Mouse (Mus musculus) hindlimb bud, embryonic 11.5 days (tissue): ENCODE measurements around the gene Nfatc2.

Source experiments
- DNase-seq: peaks from one replicate; pipeline ENCODE4 v3.0.0-alpha.2; 2012; ENCODE audit warnings: low read depth, low spot score; ENCODE audit errors: extremely low spot score

Gene Nfatc2

GRCm38 (mm10) chr2:168609653-168610248, 8.3 kb upstream of the Nfatc2 start:
- DNase-seq = no peak

- DNase-seq = no peak
Observed at GRCm38 (mm10) chr2:168608125-168608564, 6.7 kb upstream of the Nfatc2 start.

- DNase-seq = no peak
Observed at GRCm38 (mm10) chr2:168604655-168605070, 3.2 kb upstream of the Nfatc2 start.

- DNase-seq = no peak
Observed at GRCm38 (mm10) chr2:168602387-168602741, 907 bp upstream of the Nfatc2 start.

- DNase-seq = no peak
Observed at GRCm38 (mm10) chr2:168600750-168601490, 537 bp downstream of the Nfatc2 start.

- no peak for DNase-seq
Observed at GRCm38 (mm10) chr2:168595693-168596092, 5.8 kb downstream of the Nfatc2 start.

GRCm38 (mm10) chr2:168593676-168594075, 7.8 kb downstream of the Nfatc2 start:
- DNase-seq = no peak

- DNase-seq = no peak
Observed at GRCm38 (mm10) chr2:168593004-168593403, 8.5 kb downstream of the Nfatc2 start.

- no peak for DNase-seq
Observed at GRCm38 (mm10) chr2:168591076-168591475, 10.4 kb downstream of the Nfatc2 start.

- no peak for DNase-seq
Observed at GRCm38 (mm10) chr2:168590556-168590955, 10.9 kb downstream of the Nfatc2 start.

- DNase-seq = no peak
Observed at GRCm38 (mm10) chr2:168590168-168590551, 11.3 kb downstream of the Nfatc2 start.

- DNase-seq = no peak
Observed at GRCm38 (mm10) chr2:168589368-168590167, 11.9 kb downstream of the Nfatc2 start.

- no peak for DNase-seq
Observed at GRCm38 (mm10) chr2:168588591-168589367, 12.7 kb downstream of the Nfatc2 start.

- DNase-seq = no peak
Observed at GRCm38 (mm10) chr2:168587159-168587558, 14.3 kb downstream of the Nfatc2 start.

GRCm38 (mm10) chr2:168586512-168586911, 14.9 kb downstream of the Nfatc2 start:
- DNase-seq = no peak

- no peak for DNase-seq
Observed at GRCm38 (mm10) chr2:168584857-168585256, 16.6 kb downstream of the Nfatc2 start.

GRCm38 (mm10) chr2:168584408-168584807, 17.0 kb downstream of the Nfatc2 start:
- DNase-seq = no peak

GRCm38 (mm10) chr2:168583084-168583483, 18.4 kb downstream of the Nfatc2 start:
- no peak for DNase-seq

- DNase-seq = no peak
Observed at GRCm38 (mm10) chr2:168581207-168581854, 20.1 kb downstream of the Nfatc2 start.

GRCm38 (mm10) chr2:168580295-168580915, 21.1 kb downstream of the Nfatc2 start:
- DNase-seq = no peak
